Mouse (Mus musculus) embryonic fibroblast, embryonic 13.5 days (primary cell): ENCODE measurements around the gene Poc1a.

Experiments
- CTCF ChIP-seq: IDR thresholded peaks from 2 replicates; pipeline ENCODE4 v1.5.1; 2011; ENCODE audit warnings: mild to moderate bottlenecking, control low read depth, low read length, moderate library complexity, borderline replicate concordance; ENCODE audit not compliant: insufficient read depth
- POLR2A ChIP-seq: IDR thresholded peaks from 2 replicates; pipeline ENCODE4 v1.6.1; 2011; ENCODE audit warnings: low read depth, mild to moderate bottlenecking, control low read depth, low read length, moderate library complexity

GRCm38 (mm10) chr9:106232956-106233355 lies 47.9 kb upstream of the Poc1a start:
- no peak for TF ChIP-seq CTCF
- TF ChIP-seq POLR2A, result no peak
